Mouse (Mus musculus) ES-E14 (cell line): ENCODE measurements around the gene Zmiz1.

Source experiments
- CHD2 ChIP-seq: IDR thresholded peaks from 2 replicates; pipeline ENCODE4 v1.6.1; 2014; ENCODE audit warnings: mild to moderate bottlenecking, low read depth, low read length, inconsistent platforms
- MAFK ChIP-seq: IDR thresholded peaks from 2 replicates; pipeline ENCODE4 v1.6.1; 2014; ENCODE audit warnings: mild to moderate bottlenecking, low read depth, low read length, inconsistent platforms; ENCODE audit not compliant: insufficient read depth
- ZC3H11A ChIP-seq: IDR thresholded peaks from 2 replicates; pipeline ENCODE4 v1.6.1; 2012; ENCODE audit warnings: low read depth, mild to moderate bottlenecking, inconsistent platforms, low read length, borderline replicate concordance

GRCm38 (mm10) chr14:25707691-25708181 is 248.8 kb downstream of the Zmiz1 start:
- TF ChIP-seq ZC3H11A (peak; percentile 69; the same call in 1 of the 2 replicates), CHD2 (no peak), MAFK (no peak)
